Mouse (Mus musculus) left cerebral cortex, postnatal 36 days (tissue): ENCODE results near the gene Dazap1. TPM values are rescaled to one million over a fixed set of nuclear protein-coding genes. Genes with fewer than 3 reads are reported as not detected.

Experiments used
- microRNA-seq: library from miRNA; unstranded; fragments of <30 nt; microRNA quantifications from one replicate; pipeline ENCODE4 v1.2.0, GENCODE M21; 2022
- total RNA-seq, 2 experiments: library from RNA; stranded (reverse); gene quantifications; 2 replicates each; pipeline ENCODE4 v1.2.3; 2021

The Dazap1 gene
- total RNA-seq, 2 experiments from 2014 or later: 71.7 to 99.0 TPM

Small RNAs within 50 kb of the gene (microRNA-seq; reads per million reads assigned to microRNA genes)
- gene Mir6911: 1.8 reads per million

Other genes with a start within 250 kb of the Dazap1 start
- gene Arhgap45, start 244.8 kb upstream of the Dazap1 start, total RNA-seq: 1 to 10 TPM; 3.3 to 5.3 TPM
- 10 to 100 TPM; 69.2 to 83.6 TPM for gene Polr2e, start 221.7 kb upstream of the Dazap1 start, total RNA-seq
- gene Gpx4, start 214.3 kb upstream of the Dazap1 start, total RNA-seq: 100 to 1,000 TPM; 468 to 559 TPM
- 10 to 100 TPM; 14.5 to 25.5 TPM for gene Sbno2, start 155.9 kb upstream of the Dazap1 start, total RNA-seq
- gene Stk11, start 145.7 kb upstream of the Dazap1 start, total RNA-seq: 100 to 1,000 TPM in 1 of 2 experiments, 10 to 100 TPM in 1; 94.4 to 100 TPM
- 100 to 1,000 TPM; 334 to 384 TPM for gene Atp5d, start 122.9 kb upstream of the Dazap1 start, total RNA-seq
- 100 to 1,000 TPM; 431 to 463 TPM for gene Cbarp, start 120.7 kb upstream of the Dazap1 start, total RNA-seq
- 10 to 100 TPM; 76.2 to 78.8 TPM for gene Midn, start 113.2 kb upstream of the Dazap1 start, total RNA-seq
- gene Cirbp, start 95.5 kb upstream of the Dazap1 start, total RNA-seq: 10 to 100 TPM; 94.7 to 96.7 TPM
- gene 1600002K03Rik, start 88.5 kb upstream of the Dazap1 start, total RNA-seq: 1 to 10 TPM; 7.5 to 7.6 TPM
- gene Efna2, start 82.0 kb upstream of the Dazap1 start, total RNA-seq: 1 to 10 TPM; 8.9 to 9.0 TPM
- gene Mum1, start 35.1 kb upstream of the Dazap1 start, total RNA-seq: 10 to 100 TPM; 35.9 to 43.8 TPM
- gene Ndufs7, start 12.4 kb upstream of the Dazap1 start, total RNA-seq: 100 to 1,000 TPM; 185 to 213 TPM
- 10 to 100 TPM; 22.5 to 43.9 TPM for gene Gamt, start 474 bp upstream of the Dazap1 start, total RNA-seq
- 100 to 1,000 TPM; 799 to 946 TPM for gene Rps15, start 31.0 kb downstream of the Dazap1 start, total RNA-seq
- 100 to 1,000 TPM; 105 to 116 TPM for gene Apc2, start 34.5 kb downstream of the Dazap1 start, total RNA-seq
- gene 2310011J03Rik, start 59.1 kb downstream of the Dazap1 start, total RNA-seq: 10 to 100 TPM; 26.6 to 30.1 TPM
- 1 to 10 TPM; 4.9 to 6.2 TPM for gene Pcsk4, start 68.0 kb downstream of the Dazap1 start, total RNA-seq
- gene Reep6, start 68.5 kb downstream of the Dazap1 start, total RNA-seq: 10 to 100 TPM; 10.6 to 11.5 TPM
- gene Adamtsl5, start 86.9 kb downstream of the Dazap1 start, total RNA-seq: 10 to 100 TPM in 1 of 2 experiments, 1 to 10 TPM in 1; 7.5 to 10.0 TPM
- 10 to 100 TPM; 16.9 to 33.1 TPM for gene Plk5, start 95.0 kb downstream of the Dazap1 start, total RNA-seq
- gene Mex3d, start 126.2 kb downstream of the Dazap1 start, total RNA-seq: 10 to 100 TPM; 18.1 to 23.4 TPM
- gene Mbd3, start 138.1 kb downstream of the Dazap1 start, total RNA-seq: 100 to 1,000 TPM; 147 to 150 TPM
- 100 to 1,000 TPM; 411 to 444 TPM for gene Uqcr11, start 145.3 kb downstream of the Dazap1 start, total RNA-seq
- gene Tcf3, start 172.2 kb downstream of the Dazap1 start, total RNA-seq: 10 to 100 TPM; 26.0 to 28.3 TPM
- not detected for gene Onecut3, start 233.3 kb downstream of the Dazap1 start, total RNA-seq